Mouse (Mus musculus) hindbrain, embryonic 10.5 days (tissue): Measurements from ENCODE around the gene Nek11. TPM values are rescaled to one million over a fixed set of nuclear protein-coding genes. Genes with fewer than 3 reads are reported as not detected.
"Not testable (repeated sequence)": the region's sequence is repeated elsewhere in the genome, so short reads cannot be mapped to it uniquely, and the experiment has no call there.

Experiments used
- DNase-seq: peaks from one replicate; pipeline ENCODE4 v3.0.0-alpha.2; 2017; ENCODE audit warnings: low spot score
- H3K27ac ChIP-seq: fragments of 300-500 bp; sonication (generic); 2 replicates; pipeline ENCODE4 v1.5.1; 2016; ENCODE audit warnings: mild to moderate bottlenecking, moderate library complexity
- H3K27me3 ChIP-seq: fragments of 300-500 bp; sonication (generic); 2 replicates; pipeline ENCODE4 v1.6.1; 2016; ENCODE audit warnings: mild to moderate bottlenecking; ENCODE audit not compliant: poor library complexity, insufficient read depth, severe bottlenecking
- H3K36me3 ChIP-seq: fragments of 300-500 bp; sonication (generic); 2 replicates; pipeline ENCODE4 v1.6.1; 2016; ENCODE audit warnings: mild to moderate bottlenecking, moderate library complexity
- H3K4me1 ChIP-seq: fragments of 300-500 bp; sonication (generic); replicated peaks from 2 replicates; pipeline ENCODE4 v1.6.1; 2016; ENCODE audit warnings: mild to moderate bottlenecking
- H3K4me3 ChIP-seq: fragments of 300-500 bp; sonication (generic); 2 replicates; pipeline ENCODE4 v1.5.1; 2016; ENCODE audit warnings: mild to moderate bottlenecking, moderate library complexity
- H3K9me3 ChIP-seq: fragments of 300-500 bp; sonication (generic); 2 replicates; pipeline ENCODE4 v1.6.1; 2016; ENCODE audit warnings: mild to moderate bottlenecking, moderate library complexity
- WGBS: fragments of 180-500 bp; shearing (Covaris S2); methylation state at CpG from one replicate; pipeline ENCODE4 v1.1.7; 2016; 5-methylcytosine and 5-hydroxymethylcytosine counted together
- polyA plus RNA-seq: library from polyadenylated mRNA; unstranded; fragments of >200 nt; fragmentation: Nextera tagmentation; extraction: Ambion mirVana; gene quantifications from 2 replicates; pipeline ENCODE4 v1.2.1, GENCODE M21; 2016

The Nek11 gene
- polyA plus RNA-seq, 1 experiment from 2014 or later = 1.5 TPM

DNA sequence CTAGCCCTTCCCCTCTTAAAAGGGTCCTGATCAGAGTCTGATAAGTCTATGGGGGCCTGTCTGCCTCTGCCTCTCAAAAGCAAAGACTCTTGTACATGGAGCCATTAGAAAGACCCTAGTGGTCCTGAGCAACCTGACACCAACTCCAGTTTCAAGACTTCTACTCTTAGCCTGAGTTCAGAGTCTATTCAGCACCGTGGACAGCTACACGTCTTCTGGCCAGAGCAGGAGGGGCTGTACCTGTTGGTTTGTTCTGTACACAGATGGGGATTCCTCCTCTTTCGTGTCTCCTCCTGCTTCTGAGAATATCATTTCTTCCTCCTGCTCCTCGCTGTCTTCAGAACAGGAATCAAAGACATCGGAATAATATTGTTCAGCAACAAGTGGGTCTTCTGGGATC, 151.3 kb downstream of the Nek11 start:
- no peaks in the 10 kb centered on the region for H3K27me3 ChIP-seq
- peak; percentile 48 for DNase-seq
- H3K4me3 ChIP-seq = no peak overlapping the region
- H3K36me3 ChIP-seq = no peaks in the 10 kb centered on the region
- H3K4me1 ChIP-seq = no peaks in the 10 kb centered on the region
- H3K27ac ChIP-seq = no peak overlapping the region
- H3K9me3 ChIP-seq = peaks cover 3% of the 10 kb centered on the region; the same call in 1 of the 2 replicates
- 31% methylated on average over 5 of the region's 5 CpGs for WGBS

DNA sequence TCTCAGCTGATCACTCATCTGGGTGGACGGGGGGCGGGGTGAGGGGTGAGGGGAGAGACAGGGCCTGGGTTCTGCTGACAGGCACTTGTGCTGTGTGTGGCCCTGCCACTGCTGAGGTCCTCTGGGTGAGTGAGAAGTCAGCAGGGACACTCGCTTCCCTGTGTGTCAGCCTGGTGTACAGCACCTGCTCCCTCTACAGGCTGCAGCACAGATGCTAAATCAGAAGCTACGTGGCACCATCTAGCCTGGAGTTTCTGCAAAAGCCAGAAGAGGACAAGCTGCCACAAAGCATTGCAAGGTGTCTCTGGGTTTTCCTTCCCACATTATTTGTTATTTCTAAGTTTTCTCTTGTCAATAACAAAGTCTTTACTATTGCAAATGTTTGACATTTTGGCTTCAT, 180.9 kb downstream of the Nek11 start:
- peak; percentile 3 for DNase-seq
- no peak overlapping the region for H3K27ac ChIP-seq
- H3K9me3 ChIP-seq = no peaks in the 10 kb centered on the region
- no peaks in the 10 kb centered on the region for H3K36me3 ChIP-seq
- no peak overlapping the region for H3K4me3 ChIP-seq
- no peaks in the 10 kb centered on the region for H3K27me3 ChIP-seq
- 58% methylated on average over 4 of the region's 4 CpGs for WGBS
- no peaks in the 10 kb centered on the region for H3K4me1 ChIP-seq

DNA sequence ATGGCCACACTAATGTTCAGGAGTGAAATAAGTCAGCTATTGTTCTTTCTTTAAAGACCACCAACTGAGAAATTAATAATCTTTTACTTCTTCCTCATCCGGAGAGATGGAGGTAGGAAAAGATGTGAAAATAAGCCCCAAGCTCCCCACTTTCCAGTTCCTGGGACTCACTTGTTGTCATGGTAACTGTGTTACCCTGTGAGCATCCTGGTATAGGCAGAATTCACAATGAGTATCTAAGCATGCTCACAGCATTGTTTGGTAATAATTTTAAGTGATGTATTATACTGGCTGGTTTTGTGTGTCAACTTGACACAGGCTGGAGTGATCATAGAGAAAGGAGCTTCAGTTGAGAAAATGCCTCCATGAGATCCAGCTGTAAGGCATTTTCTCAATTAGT, 195.0 kb downstream of the Nek11 start:
- 67% methylated on average over 1 of the region's 1 CpGs for WGBS

GRCm38 (mm10) chr9:105186725-105187124, 208.6 kb downstream of the Nek11 start:
- Histone ChIP-seq H3K4me3 (no peak overlapping the region), H3K36me3 (no peaks in the 10 kb centered on the region), H3K4me1 (no peaks in the 10 kb centered on the region), H3K27me3 (no peaks in the 10 kb centered on the region), H3K9me3 (no peaks in the 10 kb centered on the region), H3K27ac (no peak overlapping the region)
- DNase-seq = no peak
- WGBS = 90% methylated on average over 3 of the region's 3 CpGs

More for the DNA sequence above, 195.0 kb downstream of the Nek11 start:
- H3K4me1 ChIP-seq = no peaks in the 10 kb centered on the region
- no peak overlapping the region for H3K4me3 ChIP-seq
- H3K27me3 ChIP-seq = no peaks in the 10 kb centered on the region
- DNase-seq = no peak
- H3K9me3 ChIP-seq = no peaks in the 10 kb centered on the region
- no peaks in the 10 kb centered on the region for H3K36me3 ChIP-seq
- no peak overlapping the region for H3K27ac ChIP-seq

- Histone ChIP-seq H3K27me3 (no peaks in the 10 kb centered on the region), H3K4me3 (no peak overlapping the region), H3K27ac (no peak overlapping the region), H3K9me3 (no peaks in the 10 kb centered on the region), H3K4me1 (no peaks in the 10 kb centered on the region), H3K36me3 (no peaks in the 10 kb centered on the region)
- DNase-seq = no peak
- 95% methylated on average over 3 of the region's 3 CpGs for WGBS
These were observed 212.9 kb downstream of the Nek11 start for GRCm38 (mm10) chr9:105182392-105182791.

GRCm38 (mm10) chr9:105144992-105145391, 250.3 kb downstream of the Nek11 start, which contains the start of gene 1700080E11Rik:
Gene 1700080E11Rik (minus strand): TSS chr9:105145092.
- Histone ChIP-seq H3K27ac (no peak within 1 kb of the TSS), H3K4me1 (no peaks in the 10 kb centered on the region), H3K27me3 (no peaks in the 10 kb centered on the region), H3K36me3 (no peaks in the 10 kb centered on the region), H3K9me3 (no peaks in the 10 kb centered on the region), H3K4me3 (no peak within 1 kb of the TSS)
- WGBS = 80% methylated on average over 6 of the region's 6 CpGs
- no peak for DNase-seq

- DNase-seq = no peak
- Histone ChIP-seq H3K4me3 (no peak overlapping the region), H3K36me3 (no peaks in the 10 kb centered on the region), H3K4me1 (no peaks in the 10 kb centered on the region), H3K9me3 (no peaks in the 10 kb centered on the region), H3K27me3 (no peaks in the 10 kb centered on the region), H3K27ac (no peak overlapping the region)
- 81% methylated on average over 6 of the region's 6 CpGs for whole genome bisulfite sequencing
These were observed 256.1 kb downstream of the Nek11 start for GRCm38 (mm10) chr9:105139204-105139603.

DNA sequence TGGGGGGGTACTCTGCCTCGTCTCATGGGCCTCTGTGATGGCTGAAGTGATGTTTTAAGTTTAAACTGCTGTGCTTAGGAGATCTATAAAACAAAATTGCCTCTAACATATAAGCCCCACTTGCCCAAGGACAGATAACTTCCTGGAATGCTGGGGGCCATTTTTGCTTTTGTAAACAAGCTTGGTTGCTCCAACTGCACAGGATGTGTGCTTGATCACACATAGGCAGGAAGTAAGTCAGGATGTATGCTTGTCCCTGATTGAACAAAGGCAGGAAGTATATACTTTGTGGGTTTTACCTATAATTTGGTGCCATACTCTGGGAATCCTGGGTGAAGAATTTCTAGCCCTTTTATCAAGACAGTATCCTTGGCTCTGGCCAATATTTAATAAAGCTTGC, 258.9 kb downstream of the Nek11 start:
- no peak for DNase-seq
- Histone ChIP-seq H3K4me1 (peaks cover 6% of the 10 kb centered on the region), H3K27ac (no peak overlapping the region), H3K9me3 (no peaks in the 10 kb centered on the region), H3K4me3 (no peak overlapping the region), H3K36me3 (no peaks in the 10 kb centered on the region), H3K27me3 (no peaks in the 10 kb centered on the region)
- WGBS = 37% methylated on average over 1 of the region's 1 CpGs

DNA sequence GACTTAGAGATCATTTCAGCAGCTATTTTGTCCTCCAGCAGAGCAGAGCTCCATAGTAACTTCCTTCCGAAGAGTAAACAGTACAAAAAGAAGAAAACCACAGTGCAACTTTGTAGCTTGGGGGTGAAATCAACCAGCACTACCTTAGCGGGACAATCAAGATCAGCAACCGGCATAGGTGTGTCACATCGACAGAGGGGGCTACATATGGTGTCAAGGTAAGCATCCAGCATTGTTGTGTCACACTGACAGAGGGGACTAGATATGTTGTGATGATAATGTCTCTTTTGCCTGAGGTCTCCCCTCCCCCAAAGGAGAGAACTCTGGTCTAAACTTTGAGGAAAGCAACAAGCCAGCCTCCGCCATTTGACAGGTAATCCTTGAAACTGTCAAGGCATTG, 260.8 kb downstream of the Nek11 start:
- DNase-seq = no peak
- H3K27ac ChIP-seq = no peak overlapping the region
- H3K4me1 ChIP-seq = peaks cover 22% of the 10 kb centered on the region
- H3K36me3 ChIP-seq = no peaks in the 10 kb centered on the region
- WGBS = 90% methylated on average over 5 of the region's 5 CpGs
- H3K27me3 ChIP-seq = no peaks in the 10 kb centered on the region
- no peaks in the 10 kb centered on the region for H3K9me3 ChIP-seq
- no peak overlapping the region for H3K4me3 ChIP-seq

DNA sequence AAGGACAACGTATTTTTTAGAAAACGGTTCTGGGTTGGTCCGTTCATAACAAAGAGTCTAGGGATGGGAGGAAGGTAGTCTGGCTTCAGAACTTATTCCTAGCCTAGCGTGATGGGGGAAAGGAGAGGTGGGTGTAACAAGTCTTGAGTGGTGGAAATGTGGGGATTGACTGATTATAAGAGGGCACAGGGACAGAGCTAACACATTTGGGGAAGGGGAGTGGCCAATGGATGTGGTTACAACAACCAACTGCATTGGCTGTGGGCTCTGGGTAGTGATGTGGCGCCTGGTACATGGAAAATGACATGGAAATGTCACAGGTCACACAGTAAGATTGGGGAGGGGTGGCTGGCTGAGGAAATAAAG, 263.3 kb downstream of the Nek11 start:
- Histone ChIP-seq H3K9me3 (no peaks in the 10 kb centered on the region), H3K4me1 (peaks cover 22% of the 10 kb centered on the region), H3K27me3 (no peaks in the 10 kb centered on the region), H3K4me3 (peak overlapping the region; percentile 81), H3K27ac (peak overlapping the region; percentile 92), H3K36me3 (no peaks in the 10 kb centered on the region)
- 26% methylated on average over 5 of the region's 5 CpGs for WGBS
- no peak for DNase-seq

DNA sequence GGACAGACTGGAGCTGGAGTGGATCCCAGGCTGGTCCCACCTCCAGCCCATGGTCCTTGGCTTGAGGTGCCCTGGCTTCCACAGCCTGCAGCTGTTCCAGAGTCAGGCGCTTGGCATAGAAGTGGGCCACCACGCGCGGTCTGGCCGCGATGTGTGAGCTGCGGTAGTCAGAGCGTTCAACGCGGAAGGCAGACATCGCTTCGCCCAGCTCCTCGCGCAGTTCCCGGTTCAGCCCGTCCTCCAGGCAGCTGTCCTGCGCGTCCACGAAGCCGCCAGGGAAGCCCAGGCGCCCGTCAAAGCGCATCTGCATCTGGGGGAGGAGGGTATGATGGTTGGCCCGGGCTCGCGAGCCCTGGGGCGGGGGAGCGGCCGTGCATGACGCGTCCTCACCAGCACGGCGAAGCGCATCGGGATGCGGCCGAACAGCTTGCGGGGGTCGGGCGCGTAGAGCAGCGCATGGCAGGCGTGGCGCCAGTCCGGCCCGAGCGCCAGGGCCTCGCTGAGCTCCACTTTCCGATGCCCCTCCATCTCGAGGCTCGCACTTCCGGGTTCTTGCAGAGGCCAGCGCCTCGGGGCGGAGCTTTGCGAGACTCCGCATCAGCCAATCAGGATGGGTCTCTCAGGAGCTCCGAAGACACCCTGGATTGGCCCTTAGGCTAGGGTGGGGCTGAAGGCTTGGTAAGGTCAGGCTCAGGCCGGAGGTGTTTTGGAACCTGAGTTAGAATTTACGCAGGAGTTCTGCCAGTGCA, 263.9 kb downstream of the Nek11 start, which contains the start of gene Nudt16:
Nudt16 (minus strand) TSS at position 572 of the 749 bp plus-strand sequence.
- DNase-seq = peak; percentile 92
- H3K27ac ChIP-seq = peak within 1 kb of the TSS; percentile 92
- H3K27me3 ChIP-seq = no peaks in the 10 kb centered on the region
- WGBS = under 1% methylated on average over 60 of the region's 60 CpGs
- no peaks in the 10 kb centered on the region for H3K36me3 ChIP-seq
- peaks cover 22% of the 10 kb centered on the region for H3K4me1 ChIP-seq
- H3K4me3 ChIP-seq = peak within 1 kb of the TSS; percentile 81
- no peaks in the 10 kb centered on the region for H3K9me3 ChIP-seq

GRCm38 (mm10) chr9:105130331-105130730, 265.0 kb downstream of the Nek11 start:
- WGBS = 90% methylated on average over 8 of the region's 8 CpGs
- DNase-seq = no peak
- Histone ChIP-seq H3K4me3 (peak overlapping the region; percentile 81; the same call in 1 of the 2 replicates), H3K36me3 (no peaks in the 10 kb centered on the region), H3K4me1 (peaks cover 22% of the 10 kb centered on the region), H3K9me3 (no peaks in the 10 kb centered on the region), H3K27me3 (no peaks in the 10 kb centered on the region), H3K27ac (no peak overlapping the region)

DNA sequence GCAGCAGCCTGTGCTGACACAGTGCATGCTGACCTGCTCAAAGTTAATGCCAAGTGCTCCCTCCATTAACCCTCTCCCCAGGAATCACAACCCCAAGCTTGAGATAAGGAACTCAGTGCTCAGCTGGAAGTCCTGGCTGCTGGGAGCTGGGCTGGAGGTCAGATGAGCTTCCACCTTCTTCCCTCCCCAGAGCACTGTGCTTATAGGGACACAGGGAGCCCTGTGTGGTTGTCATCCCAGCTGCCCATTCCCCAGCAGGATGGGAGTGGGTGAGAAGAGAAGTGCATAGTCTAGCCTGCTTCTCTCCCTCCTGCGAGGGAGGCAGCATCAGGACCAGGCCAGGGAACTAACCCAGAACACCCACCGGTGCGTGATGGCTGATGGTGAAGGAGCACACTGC, 270.1 kb downstream of the Nek11 start:
- not testable (repeated sequence) for H3K27ac ChIP-seq

More for the DNA sequence above, 270.1 kb downstream of the Nek11 start:
- H3K36me3 ChIP-seq, DNase-seq, H3K27me3 ChIP-seq, H3K9me3 ChIP-seq, H3K4me1 ChIP-seq, H3K4me3 ChIP-seq: not testable (repeated sequence)
- 85% methylated on average over 3 of the region's 3 CpGs for WGBS
